Mouse (Mus musculus): ENCODE results near the gene Csk. TPM values are rescaled to one million over a fixed set of nuclear protein-coding genes. Genes with fewer than 3 reads are reported as not detected.

Gene Csk
- polyA plus RNA-seq, 1 experiment, result 30.7 TPM

DNA sequence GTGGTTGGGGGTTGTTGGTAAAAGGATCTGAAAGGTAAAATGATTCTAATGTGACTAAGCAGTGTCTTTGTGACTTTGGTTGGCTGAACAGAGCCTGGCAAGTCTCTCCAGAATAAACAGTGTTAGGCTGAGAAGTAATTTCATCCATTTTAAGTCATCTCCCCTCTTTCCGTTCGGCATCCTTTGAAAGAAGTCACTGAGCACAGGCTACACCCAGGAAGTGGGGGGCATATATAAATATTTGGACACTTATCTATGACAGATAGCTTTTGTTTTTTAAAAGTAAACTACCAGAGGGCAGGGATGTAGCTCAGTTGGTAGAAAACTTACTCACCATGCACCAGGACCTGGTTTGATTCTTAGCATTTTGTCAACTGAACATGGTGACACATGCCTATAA lies 35.2 kb upstream of the Csk start:
- H3K4me1 ChIP-seq (ENCODE audit: control insufficient read depth, insufficient read depth, low read length), result no peaks in the 10 kb centered on the region

DNA sequence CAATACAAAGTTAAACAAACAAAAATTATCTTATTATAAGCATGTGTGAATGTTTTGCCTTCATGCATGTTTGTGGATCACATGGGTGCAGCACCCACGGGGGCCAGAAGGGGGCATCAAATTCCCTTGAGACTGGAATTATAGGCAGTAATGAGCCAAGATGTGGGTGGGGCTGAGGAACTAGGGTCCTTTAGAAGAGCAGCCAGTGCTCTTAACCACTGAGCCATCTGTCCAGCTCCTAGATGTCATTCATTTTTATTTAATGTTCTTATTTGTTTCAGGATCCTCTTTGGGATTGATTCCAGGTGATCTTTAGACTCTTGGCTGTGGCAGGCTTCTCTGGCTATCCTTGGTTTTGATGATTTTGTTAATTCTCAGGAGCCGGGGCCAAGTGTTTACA lies 34.7 kb upstream of the Csk start:
- H3K9ac ChIP-seq (ENCODE audit: low read depth, poor library complexity, severe bottlenecking), result no peak overlapping the region
- H3K4me3 ChIP-seq (ENCODE audit: low read depth, low read length), result no peak overlapping the region
- TF ChIP-seq POLR2A (IDR thresholded peaks at IDR 0.05; ENCODE audit: insufficient read depth, low read length), result no peak
- TF ChIP-seq CTCF (IDR thresholded peaks at IDR 0.05; ENCODE audit: low read depth, low read length), result peak; percentile 60
- H3K4me1 ChIP-seq (ENCODE audit: control insufficient read depth, insufficient read depth, low read length), result no peaks in the 10 kb centered on the region
- H3K36me3 ChIP-seq (ENCODE audit: control insufficient read depth, insufficient read depth, low read length, poor library complexity, severe bottlenecking), result no peaks in the 10 kb centered on the region
- no peaks in the 10 kb centered on the region for H3K27me3 ChIP-seq (ENCODE audit: control insufficient read depth, insufficient read depth, low read length, poor library complexity, severe bottlenecking)
- H3K27ac ChIP-seq (ENCODE audit: insufficient read depth, low read length), result no peak overlapping the region
- H3K9me3 ChIP-seq (replicated peaks; ENCODE audit: control insufficient read depth, insufficient read depth, low read length, poor library complexity, severe bottlenecking), result no peaks in the 10 kb centered on the region

More for the DNA sequence above, 35.2 kb upstream of the Csk start:
- no peak overlapping the region for H3K9ac ChIP-seq (ENCODE audit: low read depth, poor library complexity, severe bottlenecking)
- H3K27ac ChIP-seq (ENCODE audit: insufficient read depth, low read length), result no peak overlapping the region
- no peaks in the 10 kb centered on the region for H3K36me3 ChIP-seq (ENCODE audit: control insufficient read depth, insufficient read depth, low read length, poor library complexity, severe bottlenecking)
- no peak overlapping the region for H3K4me3 ChIP-seq (ENCODE audit: low read depth, low read length)
- TF ChIP-seq EP300 (IDR thresholded peaks at IDR 0.05; ENCODE audit: insufficient read depth, low read depth, low read length) (no peak), CTCF (IDR thresholded peaks at IDR 0.05; ENCODE audit: low read depth, low read length) (no peak), POLR2A (IDR thresholded peaks at IDR 0.05; ENCODE audit: insufficient read depth, low read length) (no peak)
- H3K27me3 ChIP-seq (ENCODE audit: control insufficient read depth, insufficient read depth, low read length, poor library complexity, severe bottlenecking), result no peaks in the 10 kb centered on the region
- H3K9me3 ChIP-seq (replicated peaks; ENCODE audit: control insufficient read depth, insufficient read depth, low read length, poor library complexity, severe bottlenecking), result no peaks in the 10 kb centered on the region

DNA sequence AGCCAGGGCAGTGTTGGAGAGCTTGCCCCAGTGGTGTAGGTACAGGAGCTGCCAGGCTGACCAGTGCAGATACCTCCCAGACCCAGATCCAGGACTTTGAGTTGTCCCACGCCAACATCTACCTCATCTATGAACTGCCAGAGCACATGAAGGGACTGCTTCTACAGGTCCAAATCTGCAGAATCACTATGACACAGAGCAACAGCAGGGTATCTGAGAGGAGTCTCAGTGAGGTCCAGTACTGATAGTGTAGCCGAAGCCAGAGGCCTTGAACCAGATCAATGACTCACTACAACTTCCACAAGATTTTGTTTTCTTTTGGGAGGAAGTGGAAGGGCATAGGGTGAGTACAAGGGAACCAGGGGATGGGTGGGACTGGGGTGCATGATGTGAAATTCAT lies 34.3 kb upstream of the Csk start, which contains the start of gene Cyp1a1:
Cyp1a1 (plus strand) TSS at position 178 of the 400 bp plus-strand sequence.
- Histone ChIP-seq H3K27ac (ENCODE audit: insufficient read depth, low read length) (no peak within 1 kb of the TSS), H3K4me3 (ENCODE audit: low read depth, low read length) (no peak within 1 kb of the TSS), H3K27me3 (ENCODE audit: control insufficient read depth, insufficient read depth, low read length, poor library complexity, severe bottlenecking) (no peaks in the 10 kb centered on the region), H3K36me3 (ENCODE audit: control insufficient read depth, insufficient read depth, low read length, poor library complexity, severe bottlenecking) (no peaks in the 10 kb centered on the region), H3K9ac (ENCODE audit: low read depth, poor library complexity, severe bottlenecking) (no peak within 1 kb of the TSS), H3K9me3 (replicated peaks; ENCODE audit: control insufficient read depth, insufficient read depth, low read length, poor library complexity, severe bottlenecking) (no peaks in the 10 kb centered on the region), H3K4me1 (ENCODE audit: control insufficient read depth, insufficient read depth, low read length) (no peaks in the 10 kb centered on the region)
- TF ChIP-seq CTCF (IDR thresholded peaks at IDR 0.05; ENCODE audit: low read depth, low read length), result no peak
- TF ChIP-seq EP300 (IDR thresholded peaks at IDR 0.05; ENCODE audit: insufficient read depth, low read depth, low read length), result no peak
- no peak for TF ChIP-seq POLR2A (IDR thresholded peaks at IDR 0.05; ENCODE audit: insufficient read depth, low read length)

DNA sequence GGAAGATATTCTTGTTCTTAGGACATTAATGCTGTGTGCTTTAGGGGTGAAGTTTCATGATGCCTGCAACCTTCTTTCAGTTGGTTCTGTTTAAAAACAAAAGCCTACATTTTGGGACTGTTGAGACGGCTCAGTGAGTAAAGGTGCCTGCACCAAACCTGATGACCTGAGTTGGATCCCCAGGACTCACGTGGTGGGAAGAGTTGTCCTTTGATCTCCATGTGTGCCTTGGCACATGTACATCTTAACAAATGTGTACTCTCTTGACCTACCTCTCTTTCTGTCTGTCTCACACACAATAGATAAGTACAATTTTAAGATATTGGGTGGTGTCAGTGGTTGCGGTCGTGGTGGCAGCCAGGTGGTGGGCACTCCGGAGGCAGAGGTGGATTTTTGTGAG lies 32.6 kb upstream of the Csk start:
- no peaks in the 10 kb centered on the region for H3K9me3 ChIP-seq (replicated peaks; ENCODE audit: control insufficient read depth, insufficient read depth, low read length, poor library complexity, severe bottlenecking)
- H3K36me3 ChIP-seq (ENCODE audit: control insufficient read depth, insufficient read depth, low read length, poor library complexity, severe bottlenecking), result no peaks in the 10 kb centered on the region
- no peak overlapping the region for H3K9ac ChIP-seq (ENCODE audit: low read depth, poor library complexity, severe bottlenecking)
- H3K4me3 ChIP-seq (ENCODE audit: low read depth, low read length), result no peak overlapping the region
- no peak overlapping the region for H3K27ac ChIP-seq (ENCODE audit: insufficient read depth, low read length)
- no peaks in the 10 kb centered on the region for H3K4me1 ChIP-seq (ENCODE audit: control insufficient read depth, insufficient read depth, low read length)
- no peak for TF ChIP-seq CTCF (IDR thresholded peaks at IDR 0.05; ENCODE audit: low read depth, low read length)
- TF ChIP-seq POLR2A (IDR thresholded peaks at IDR 0.05; ENCODE audit: insufficient read depth, low read length), result no peak
- TF ChIP-seq EP300 (IDR thresholded peaks at IDR 0.05; ENCODE audit: insufficient read depth, low read depth, low read length), result no peak
- H3K27me3 ChIP-seq (ENCODE audit: control insufficient read depth, insufficient read depth, low read length, poor library complexity, severe bottlenecking), result no peaks in the 10 kb centered on the region

DNA sequence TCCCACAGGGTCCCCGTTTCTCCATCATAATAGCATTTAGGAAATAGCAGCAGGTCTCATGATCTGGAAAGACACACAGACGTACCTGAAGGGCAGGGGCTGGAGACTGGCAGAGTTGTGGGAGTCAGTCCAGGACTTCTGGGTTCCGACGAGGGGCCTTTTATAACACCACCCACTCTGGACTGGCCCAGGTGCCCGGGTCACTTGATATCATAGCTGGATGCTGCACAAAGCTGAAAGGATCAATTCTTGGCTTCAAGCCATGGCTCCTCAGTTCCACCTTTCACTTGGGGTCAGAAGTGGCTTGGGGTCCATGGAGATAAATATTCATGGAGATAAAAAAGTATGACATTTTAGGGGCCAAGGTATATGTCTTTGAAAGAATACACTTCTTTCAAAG lies 30.1 kb upstream of the Csk start, which contains the start of gene Cyp1a2:
Cyp1a2 (minus strand) TSS at position 184 of the 400 bp plus-strand sequence.
- Histone ChIP-seq H3K36me3 (ENCODE audit: control insufficient read depth, insufficient read depth, low read length, poor library complexity, severe bottlenecking) (no peaks in the 10 kb centered on the region), H3K4me1 (ENCODE audit: control insufficient read depth, insufficient read depth, low read length) (no peaks in the 10 kb centered on the region), H3K27me3 (ENCODE audit: control insufficient read depth, insufficient read depth, low read length, poor library complexity, severe bottlenecking) (no peaks in the 10 kb centered on the region), H3K9me3 (replicated peaks; ENCODE audit: control insufficient read depth, insufficient read depth, low read length, poor library complexity, severe bottlenecking) (no peaks in the 10 kb centered on the region), H3K27ac (ENCODE audit: insufficient read depth, low read length) (no peak within 1 kb of the TSS), H3K9ac (ENCODE audit: low read depth, poor library complexity, severe bottlenecking) (no peak within 1 kb of the TSS), H3K4me3 (ENCODE audit: low read depth, low read length) (no peak within 1 kb of the TSS)
- TF ChIP-seq POLR2A (IDR thresholded peaks at IDR 0.05; ENCODE audit: insufficient read depth, low read length), result no peak

DNA sequence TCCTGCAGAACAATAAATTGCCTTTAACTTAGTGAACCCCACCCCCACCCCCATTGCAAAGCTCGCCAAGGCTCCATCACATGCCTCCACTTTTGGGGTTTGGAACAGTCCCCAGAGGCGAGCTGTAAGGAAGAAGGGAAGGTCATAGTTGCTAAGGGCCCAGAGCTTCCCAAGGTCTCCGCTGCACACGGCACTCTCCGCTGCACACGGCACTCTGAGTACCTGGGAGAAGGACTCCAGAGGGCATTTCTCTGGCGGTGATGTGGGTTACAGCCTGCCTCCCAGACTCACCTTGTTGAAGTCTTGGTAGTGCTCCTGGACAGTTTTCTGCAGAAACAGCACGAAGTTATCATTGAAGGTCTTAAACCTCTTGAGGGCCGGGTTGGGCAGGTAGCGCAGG lies 28.0 kb upstream of the Csk start:
- H3K4me3 ChIP-seq (ENCODE audit: low read depth, low read length), result no peak overlapping the region
- H3K4me1 ChIP-seq (ENCODE audit: control insufficient read depth, insufficient read depth, low read length), result no peaks in the 10 kb centered on the region
- H3K9ac ChIP-seq (ENCODE audit: low read depth, poor library complexity, severe bottlenecking), result no peak overlapping the region
- no peak overlapping the region for H3K27ac ChIP-seq (ENCODE audit: insufficient read depth, low read length)
- TF ChIP-seq POLR2A (IDR thresholded peaks at IDR 0.05; ENCODE audit: insufficient read depth, low read length), result no peak
- TF ChIP-seq CTCF (IDR thresholded peaks at IDR 0.05; ENCODE audit: low read depth, low read length), result no peak
- no peak for TF ChIP-seq EP300 (IDR thresholded peaks at IDR 0.05; ENCODE audit: insufficient read depth, low read depth, low read length)
- H3K9me3 ChIP-seq (replicated peaks; ENCODE audit: control insufficient read depth, insufficient read depth, low read length, poor library complexity, severe bottlenecking), result no peaks in the 10 kb centered on the region
- H3K36me3 ChIP-seq (ENCODE audit: control insufficient read depth, insufficient read depth, low read length, poor library complexity, severe bottlenecking), result no peaks in the 10 kb centered on the region
- no peaks in the 10 kb centered on the region for H3K27me3 ChIP-seq (ENCODE audit: control insufficient read depth, insufficient read depth, low read length, poor library complexity, severe bottlenecking)

Measured in ES-Bruce4 (cell line).